Mouse (Mus musculus) adrenal gland, postnatal 25 days (tissue): ENCODE results near the gene Irak3. TPM values are rescaled to one million over a fixed set of nuclear protein-coding genes. Genes with fewer than 3 reads are reported as not detected.
"Not testable (repeated sequence)": the region's sequence is repeated elsewhere in the genome, so short reads cannot be mapped to it uniquely, and the experiment has no call there.

Source experiments
- DNase-seq: peaks from one replicate; pipeline ENCODE4 v3.0.0; 2021; ENCODE audit warnings: mixed read lengths
- long read RNA-seq: library from polyadenylated mRNA; stranded (forward); transcript quantifications from one replicate; pipeline ENCODE4 v2.0.0, GENCODE M21; 2021
- total RNA-seq: library from RNA; stranded (reverse); gene quantifications from 2 replicates; pipeline ENCODE4 v1.2.3, GENCODE M21; 2021

The Irak3 gene
- 3.2 and 4.6 TPM in 2 replicates for total RNA-seq
- long read RNA-seq: 0 reads

DNA sequence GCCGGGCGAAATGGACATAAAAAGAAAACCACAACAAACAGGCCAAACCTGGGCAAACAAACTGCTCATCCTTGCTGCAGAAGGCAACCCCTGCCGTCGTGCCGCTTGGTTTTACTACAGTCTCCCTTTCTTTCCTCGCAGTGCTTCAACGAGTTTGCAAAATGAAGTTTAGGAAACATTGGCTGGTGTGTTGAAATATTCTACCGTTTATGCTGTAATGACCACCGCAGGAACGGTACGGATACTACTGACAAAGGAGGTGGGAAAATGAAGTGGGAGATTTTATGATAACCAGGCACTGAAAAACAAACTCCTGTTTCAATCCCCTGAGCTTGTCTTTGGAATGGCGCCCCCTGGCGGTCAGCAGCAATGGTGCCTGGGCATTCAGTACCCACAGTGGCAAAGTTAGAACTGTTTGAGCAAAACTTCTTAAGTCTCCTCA, at the start of gene Irak3:
Gene Irak3 (minus strand): TSS at position 170 of the 442 bp plus-strand sequence.
- peak; percentile 91 for DNase-seq

DNA sequence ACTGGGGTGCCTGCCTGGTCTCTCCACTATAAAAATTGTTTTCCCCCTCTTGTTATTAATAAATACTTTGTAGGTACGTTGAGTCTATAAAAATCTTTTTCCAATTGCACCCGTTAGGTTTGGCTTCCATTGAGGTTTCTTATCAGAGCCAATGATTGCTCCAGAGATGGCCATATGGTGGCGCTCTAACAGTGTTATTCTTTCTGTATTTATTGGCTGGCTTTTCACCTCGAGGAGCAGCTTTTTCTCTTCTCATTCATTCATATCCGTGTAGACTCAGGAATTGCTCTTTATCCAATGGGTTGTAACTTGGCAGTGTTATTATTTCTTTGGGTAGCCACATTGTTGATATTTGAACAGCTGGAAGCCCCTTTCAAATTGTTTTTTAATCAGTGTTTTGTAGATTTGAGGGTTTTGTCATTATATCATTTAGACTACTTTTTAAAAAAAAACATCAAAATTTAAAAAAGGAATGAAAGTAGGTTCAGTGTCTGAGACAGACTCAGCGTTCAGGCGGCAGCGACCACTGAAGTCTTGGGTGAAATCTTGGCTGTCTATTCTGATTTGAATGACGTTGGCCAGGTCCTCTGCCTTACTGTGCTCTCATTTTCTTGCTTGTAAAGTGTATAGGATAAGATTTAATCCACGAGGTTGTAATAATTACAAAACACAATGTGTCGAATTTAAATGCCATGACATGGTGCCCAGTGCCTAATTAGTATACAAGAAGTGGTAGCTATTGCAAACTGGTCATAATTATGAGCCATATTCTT, 49.2 kb upstream of the Irak3 start:
- DNase-seq: no peak

DNA sequence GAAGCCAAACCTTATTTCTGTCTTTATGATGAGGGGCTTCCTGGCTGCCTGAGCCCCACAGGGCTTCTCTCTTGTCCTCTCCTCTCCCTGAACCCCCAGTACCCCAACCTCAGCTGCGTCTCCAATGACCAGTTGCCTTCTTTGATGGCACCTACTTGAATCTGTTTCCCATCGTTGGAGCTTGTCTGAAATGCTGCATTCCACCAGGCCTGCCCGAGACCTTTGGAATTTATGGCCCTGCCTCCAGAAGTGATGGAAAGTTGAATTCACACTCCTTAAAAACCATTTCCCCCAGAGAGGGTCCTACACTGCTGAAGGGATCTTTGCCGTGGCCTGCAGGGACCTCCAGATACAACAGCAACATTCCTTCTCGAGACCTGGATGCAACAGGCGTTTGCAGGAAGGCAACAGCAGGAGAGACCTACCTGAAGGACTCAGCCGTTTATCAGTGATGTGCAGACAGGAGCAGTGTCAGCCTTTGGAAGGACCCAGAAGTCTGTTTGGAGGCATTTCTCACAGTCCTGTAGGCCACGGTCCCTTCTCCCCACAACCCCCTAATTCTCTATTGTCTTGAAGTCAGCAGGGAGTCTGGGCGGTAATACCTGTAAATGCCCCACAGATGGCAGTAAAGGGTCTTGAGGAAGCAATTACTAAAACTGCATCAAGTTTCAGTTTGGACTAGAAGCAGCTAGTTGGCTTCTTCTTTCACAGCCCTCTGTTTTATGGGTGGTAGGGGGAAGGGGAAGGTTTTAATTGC, 45.2 kb upstream of the Irak3 start:
- DNase-seq: no peak

DNA sequence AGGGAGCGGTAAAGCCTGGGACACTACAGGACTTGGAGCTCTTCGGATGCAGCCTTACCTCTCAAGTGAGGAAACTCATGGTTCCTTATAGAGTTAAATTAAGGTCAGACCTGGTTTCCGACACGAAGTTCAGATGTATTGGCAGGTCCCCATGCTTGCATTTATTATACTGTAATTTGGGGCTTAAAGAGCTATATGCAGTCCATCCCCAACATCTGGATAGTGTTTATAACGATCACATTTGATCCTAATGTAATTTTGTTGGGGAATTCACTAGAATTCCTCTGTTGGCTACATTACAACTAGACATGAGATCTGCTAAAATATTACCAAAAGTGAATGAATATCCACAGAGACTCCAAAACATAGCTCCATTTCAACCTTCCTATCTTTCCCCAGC, 43.8 kb upstream of the Irak3 start:
- no peak for DNase-seq

DNA sequence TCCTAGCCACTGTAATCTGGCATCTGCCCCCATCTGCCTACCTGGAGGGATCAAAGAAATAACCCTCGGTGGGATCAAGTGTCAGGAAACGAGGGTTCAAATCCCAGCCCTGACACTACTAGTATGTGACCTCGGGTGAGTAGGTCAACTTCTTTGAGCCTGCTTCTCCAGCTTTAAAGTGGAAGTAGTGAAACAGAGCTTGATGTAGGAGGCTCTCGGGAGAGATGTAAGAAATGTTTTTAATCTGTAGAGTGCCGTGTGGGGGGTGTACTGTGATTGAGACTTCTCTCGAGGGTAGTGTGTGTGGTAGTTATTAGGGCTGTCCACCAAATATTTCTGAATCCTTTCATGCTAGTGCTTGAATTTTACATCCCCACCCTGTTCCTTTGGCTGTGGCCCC, 40.5 kb upstream of the Irak3 start:
- DNase-seq: no peak

DNA sequence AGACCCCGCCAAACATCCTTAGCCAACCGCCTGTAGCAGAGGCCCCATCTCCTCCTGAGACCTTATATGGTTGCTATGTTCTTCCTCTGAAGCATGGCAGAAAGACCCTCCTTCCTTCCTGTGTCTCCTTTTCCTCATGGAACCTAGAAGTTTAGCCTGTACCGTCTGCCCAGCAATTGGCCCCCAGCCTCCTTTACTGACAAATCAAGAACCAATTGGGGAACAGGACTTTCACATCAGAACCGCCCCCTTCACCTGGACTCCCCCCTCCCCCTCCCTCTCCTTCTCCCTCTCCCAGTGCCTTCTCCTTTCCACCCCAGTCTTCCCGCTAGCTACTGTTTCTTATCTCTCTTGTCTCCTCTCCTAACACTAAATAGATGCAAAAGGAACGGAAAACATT, 37.5 kb upstream of the Irak3 start:
- DNase-seq: no peak

DNA sequence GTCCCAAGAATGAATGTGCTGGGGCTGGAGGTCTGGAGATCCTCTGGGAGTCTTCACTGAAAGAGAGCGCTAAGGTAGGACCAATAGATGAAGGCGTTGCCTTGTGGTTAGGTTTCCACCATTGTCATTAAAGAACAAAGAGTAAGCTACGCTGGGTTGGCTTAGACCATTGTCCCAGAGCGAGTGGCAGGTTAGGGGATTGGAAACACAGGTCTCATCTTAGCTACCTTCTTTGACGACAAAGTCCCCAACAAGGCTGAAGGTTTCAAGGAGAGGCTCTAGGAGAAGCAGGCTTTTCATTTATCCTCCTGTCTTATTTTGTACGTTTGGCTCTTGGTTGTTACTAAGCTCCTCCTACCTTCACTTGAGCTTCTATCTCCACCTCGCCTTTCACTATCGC, 36.3 kb upstream of the Irak3 start:
- no peak for DNase-seq

DNA sequence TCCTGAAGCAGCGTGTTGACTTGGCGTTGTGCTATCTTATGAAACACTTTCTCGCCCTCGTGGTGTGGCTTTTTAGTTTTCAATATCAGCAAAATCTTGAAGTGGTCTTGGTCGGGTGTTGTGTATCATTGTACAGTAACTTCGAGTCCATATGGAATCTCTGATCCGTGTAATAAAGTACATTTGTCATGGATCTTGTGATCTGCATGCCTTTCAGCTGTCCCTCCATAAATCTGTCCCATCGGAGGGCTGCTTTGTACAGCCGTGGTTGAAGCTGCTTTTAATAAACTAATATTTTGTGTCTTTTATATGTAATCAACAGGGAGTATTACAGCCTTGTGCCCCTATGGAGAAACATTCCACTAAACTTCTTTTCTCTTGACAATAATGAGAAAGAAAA, 34.9 kb upstream of the Irak3 start:
- DNase-seq: no peak

DNA sequence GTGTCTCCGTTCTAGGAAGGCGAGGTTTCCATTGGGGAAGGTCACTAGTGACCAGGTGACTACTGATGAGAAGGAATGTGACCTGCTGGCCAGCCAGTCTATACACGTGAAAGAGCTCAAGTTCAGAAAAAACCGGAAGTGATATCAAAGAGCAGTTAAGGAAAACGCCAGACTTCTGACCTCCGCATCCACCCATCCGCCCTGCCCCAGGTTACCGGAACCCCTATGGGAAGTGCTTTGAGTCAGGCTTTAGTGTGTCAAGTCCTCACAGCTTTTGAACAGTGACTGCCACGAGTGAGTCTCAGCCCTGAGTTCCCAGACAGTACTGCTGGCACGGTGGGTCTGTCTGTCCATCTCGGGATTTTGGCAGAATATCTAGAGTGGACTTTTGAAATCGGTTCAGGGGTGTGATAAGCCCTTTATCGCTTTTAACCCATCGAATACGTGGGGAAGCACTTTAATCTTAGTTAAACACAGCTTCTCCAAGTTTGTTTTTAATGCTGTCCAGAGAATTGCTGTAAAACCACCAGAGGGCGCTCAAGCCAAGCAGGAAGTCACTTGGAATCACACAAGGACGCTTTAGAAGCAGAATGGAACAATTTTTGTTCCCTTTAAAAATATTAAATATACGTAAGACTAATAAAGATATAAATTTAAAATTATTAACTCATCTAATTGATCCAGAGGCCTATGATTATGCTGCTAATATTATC, 31.9 kb upstream of the Irak3 start:
- DNase-seq: peak; percentile 56

DNA sequence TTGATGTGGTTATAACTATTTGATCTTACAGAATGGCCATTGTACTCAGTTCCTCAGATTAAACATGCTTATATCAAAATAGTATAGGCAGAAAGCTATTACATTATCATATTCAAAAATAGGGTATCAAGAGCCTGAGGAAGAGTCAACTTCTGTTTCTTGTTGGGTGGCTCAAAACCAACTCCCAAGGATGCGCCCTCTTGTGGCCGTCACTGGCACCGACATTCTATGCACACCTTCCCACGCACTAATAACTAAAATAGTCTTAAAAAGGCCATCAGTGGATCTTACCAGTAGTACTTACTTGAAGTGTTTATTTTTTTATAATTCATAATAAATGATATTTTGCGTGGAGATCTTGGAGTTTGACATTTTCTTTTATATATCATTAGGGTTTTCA, 29.8 kb upstream of the Irak3 start:
- peak; percentile 69 for DNase-seq

DNA sequence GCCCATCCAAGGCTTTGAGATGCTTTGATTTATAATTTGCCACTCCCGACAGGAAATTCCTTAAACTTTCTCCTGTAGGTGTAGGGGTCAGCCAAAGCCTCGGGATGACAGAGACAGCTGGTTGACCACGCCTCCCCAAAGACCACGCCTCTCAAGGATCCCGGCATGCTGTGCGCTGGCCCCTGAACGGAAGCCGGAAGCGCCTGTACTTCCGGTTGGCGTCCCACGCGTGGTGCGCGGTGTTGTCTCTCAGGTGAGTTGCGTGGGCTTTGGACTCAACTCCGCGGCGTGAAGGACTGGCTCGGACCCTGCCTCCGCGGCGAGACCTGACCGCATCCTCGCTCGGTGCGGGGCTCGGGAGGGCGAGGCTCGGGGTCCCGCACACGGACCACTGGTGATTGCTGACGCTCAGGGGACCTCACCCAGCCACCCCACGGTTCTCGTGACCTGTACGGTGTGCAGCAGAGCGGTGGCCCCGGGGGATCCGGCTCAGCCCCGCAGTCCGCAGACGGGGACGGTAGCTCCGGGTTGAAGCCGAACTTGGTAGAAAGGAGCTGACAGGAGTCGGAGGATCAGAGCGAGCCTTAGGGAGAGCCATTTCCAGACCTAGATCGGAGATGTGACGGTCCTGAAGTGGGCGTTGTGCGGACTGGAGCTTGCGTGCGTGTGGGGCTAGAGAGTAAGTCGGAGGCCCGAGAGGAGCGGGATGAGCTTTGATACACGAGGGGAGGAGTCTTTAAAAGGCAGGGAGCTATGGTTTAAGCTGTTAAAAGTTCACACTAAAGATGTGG, 25.1 kb upstream of the Irak3 start, which contains the start of gene Llph:
Gene Llph (plus strand): TSS at position 200 of the 791 bp plus-strand sequence.
- peak; percentile 88 for DNase-seq

DNA sequence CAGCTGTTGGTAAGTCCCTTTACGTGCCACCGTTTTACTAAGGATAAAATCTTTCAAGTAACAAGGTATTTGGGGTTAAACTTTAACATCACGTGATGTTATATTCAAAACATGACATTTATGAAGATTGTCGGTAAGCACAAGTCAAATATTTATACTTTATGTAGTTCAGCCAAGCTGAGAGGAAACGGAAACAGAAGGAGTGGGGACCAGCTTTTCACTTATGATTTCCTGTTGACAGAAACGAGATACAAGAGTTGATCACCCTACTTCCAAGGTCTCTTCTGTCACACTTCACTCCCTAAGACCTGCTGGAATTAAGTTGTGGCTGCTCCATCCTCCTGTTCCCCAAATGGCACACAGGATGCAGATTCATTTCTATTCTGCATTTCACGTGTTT, 18.8 kb upstream of the Irak3 start:
- DNase-seq: no peak

DNA sequence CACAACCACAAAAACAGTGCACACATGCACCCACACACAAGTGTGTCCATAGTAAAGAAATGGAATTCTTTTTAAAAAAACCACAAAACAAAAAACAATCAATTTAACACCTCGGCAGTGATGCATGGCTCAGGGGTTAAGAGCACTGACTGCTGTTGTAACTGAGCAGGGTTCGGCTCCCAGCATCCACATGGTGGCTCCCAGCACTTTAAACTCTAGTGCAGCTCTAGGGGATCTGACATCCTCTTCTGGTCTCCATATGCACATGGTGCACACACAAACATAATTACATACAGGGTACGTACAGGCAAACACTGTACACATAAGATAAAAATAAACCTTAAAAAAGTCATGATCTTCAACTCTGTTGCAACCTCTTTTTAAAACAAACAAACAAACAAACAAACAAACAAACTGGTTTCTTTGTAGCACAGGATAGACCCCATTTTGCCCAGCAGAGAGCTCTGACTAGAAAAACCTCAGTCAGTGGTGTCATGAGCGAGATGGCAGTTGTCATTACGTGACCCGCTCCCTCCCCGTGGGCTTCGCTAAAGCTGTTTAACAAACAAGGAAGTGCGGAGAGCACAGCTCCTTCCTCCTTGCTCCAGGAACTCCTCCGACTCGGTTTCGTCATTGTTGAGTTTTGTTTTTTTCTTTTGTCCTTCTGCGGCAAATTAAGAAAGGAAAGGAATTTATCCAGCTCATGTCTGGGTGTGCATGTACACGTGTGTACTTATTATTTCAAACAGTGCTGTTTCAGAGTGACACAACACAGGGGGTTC, 17.8 kb upstream of the Irak3 start:
- DNase-seq: no peak

DNA sequence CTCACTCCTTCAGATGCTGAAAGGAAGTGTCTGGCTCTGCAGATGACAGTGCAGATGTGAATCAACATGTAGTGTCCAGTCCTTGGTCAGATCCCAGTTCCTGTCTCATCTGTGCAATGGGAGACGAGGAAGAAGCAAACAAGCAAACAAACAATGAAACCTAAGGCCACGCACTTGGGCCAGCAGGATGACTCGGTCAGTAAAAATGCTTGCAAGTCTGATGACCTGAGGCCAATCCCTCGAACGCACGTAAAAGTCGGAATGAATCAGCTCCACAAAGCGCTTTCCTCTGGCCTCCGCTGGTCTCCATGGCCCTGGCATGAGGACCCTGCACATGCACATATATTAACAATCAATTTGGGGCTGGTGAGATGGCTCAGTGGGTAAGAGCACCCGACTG, 17.1 kb upstream of the Irak3 start:
- DNase-seq: no peak

DNA sequence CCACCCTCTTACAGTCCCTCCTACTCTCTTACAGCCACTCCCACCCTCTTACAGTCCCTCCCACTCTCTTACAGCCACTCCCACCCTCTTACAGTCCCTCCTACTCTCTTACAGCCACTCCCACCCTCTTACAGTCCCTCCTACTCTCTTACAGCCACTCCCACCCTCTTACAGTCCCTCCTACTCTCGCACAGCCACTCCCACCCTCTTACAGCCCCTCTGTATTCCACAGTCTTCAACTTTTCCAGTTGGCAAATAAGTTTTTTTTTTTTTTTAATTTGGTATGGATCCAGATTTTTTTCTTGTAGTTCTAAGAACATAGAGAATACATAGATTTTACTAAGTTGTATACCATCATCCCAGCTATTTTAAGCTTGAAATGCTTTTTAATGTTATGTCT, 15.2 kb upstream of the Irak3 start:
- DNase-seq: not testable (repeated sequence)

DNA sequence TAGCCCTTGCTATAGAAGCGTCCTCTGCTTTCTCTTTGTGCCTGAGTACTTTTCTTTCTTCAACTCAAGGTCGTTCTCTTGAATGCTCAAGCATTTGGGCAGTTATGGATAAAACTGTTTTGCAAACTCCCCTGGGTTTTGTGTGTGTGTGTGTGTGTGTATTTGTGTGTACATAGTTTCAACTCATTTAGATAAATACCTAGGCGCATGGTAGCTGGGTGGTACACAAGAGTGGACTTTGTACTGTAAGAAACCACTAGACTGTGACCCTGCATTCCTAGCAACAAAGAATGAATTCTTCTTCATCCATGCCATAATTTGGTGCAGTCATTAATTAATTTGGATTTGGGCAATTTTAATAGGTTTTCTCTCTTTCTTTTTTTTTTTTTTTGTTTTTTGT, 8.2 kb upstream of the Irak3 start:
- no peak for DNase-seq

DNA sequence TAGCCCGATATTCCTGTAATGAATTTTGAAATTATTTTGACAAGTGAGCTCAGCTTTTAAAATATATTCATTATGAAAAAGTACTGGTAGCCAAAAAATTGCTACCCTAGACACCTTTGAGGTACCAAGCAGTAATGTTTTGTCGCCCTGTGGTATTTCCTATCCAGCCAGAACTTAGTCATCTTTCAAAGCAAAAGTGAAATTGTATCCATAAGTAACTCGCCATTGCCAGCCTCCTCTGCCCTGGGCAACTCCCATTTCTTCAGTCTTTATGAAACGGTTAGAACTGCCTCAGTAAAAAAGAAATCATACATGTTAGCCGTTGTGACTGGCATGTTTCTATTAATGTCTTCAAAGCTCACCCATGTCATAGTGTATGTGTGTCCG, 7.6 kb upstream of the Irak3 start:
- no peak for DNase-seq

DNA sequence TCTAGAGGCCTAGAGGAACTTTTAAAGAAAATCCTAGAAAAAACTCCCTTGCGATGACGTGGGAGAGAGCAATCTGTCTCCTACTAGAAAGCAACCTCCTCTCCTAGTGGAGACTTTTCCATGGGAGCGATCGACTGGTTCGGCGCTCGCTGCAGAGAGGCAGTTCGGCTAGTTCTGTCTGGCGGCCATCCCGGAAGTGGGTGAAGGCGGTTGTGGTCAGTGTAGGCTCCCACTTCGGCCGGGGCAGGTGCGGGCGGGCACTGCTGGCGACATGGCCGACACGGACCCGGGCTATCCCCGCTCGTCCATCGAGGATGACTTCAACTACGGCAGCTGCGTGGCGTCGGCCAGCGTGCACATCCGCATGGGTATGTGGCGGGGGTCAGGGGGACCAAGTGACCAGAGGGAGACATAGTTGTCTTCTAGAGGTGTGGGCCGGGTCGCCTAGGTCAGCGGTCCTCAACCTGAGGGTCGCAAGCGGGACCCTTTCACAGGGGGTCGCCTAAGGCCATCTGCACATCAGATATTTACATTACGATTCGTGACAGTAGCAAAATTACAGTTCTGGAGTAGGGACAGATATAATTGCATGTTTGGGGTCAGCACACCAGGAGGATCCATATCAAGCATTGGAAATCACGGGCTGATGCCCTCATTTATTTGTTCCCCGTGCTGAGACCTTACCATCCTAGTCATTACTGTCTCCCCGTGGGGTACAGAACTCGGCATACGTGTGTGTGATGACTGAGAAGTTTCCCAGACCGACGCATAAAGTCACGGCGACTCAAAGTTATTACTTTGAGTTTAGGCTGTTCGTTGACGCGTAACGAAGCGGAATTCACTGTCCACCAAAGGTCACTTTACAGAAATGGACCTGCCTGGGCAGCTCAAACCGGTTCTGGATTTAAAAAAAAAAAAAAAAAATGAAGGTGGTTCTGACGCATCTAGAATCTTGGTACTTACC, 6.9 kb upstream of the Irak3 start:
- peak; percentile 89 for DNase-seq

DNA sequence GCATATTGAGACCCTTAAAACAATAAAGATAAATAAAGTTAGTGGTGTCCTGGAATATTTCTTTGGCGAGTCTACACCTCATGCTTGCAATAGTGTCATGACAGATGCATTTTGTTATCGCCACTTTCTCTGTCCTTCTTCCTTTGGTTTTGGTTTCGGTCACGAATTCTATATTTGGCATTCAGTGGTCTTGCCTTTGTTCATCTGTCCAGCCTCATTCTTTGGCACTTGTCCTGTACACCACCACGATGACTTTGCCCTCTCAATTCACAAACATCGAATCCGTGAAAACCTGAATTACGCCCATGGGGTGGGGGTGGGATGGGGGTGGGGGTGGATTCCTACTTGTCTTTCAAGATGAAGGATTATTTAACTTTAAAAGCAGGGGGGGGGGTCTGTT, 6.1 kb upstream of the Irak3 start:
- no peak for DNase-seq

DNA sequence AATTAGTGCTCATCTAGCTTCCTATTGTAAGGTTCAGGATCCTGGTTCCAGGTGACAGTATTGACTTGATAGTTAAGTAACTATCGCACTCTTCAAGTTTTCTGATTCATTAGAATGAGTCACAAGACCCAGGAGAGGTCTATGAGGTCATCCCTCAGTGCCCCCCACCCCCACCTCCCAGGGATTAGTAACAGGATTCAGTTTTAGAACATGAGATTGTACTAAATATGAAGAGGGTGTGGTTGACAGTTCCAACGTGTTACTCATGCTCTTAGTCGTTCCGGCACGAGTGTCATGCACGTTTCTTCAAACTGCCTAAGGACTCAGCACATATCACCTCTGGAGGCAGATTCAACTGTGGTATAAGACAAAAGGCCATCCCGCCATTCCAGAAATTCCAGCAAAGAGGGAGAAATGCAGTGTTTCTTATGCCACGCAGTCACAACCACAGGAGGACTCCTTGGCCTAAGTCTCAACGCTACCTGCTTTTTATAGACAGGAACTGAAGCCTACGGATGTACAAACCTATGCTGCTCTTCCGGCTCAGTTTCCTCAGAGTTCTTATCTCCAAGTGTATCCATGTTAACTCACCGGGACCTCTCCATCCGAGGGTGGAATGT, 2.8 kb upstream of the Irak3 start:
- DNase-seq: no peak
